Mouse (Mus musculus) kidney, postnatal 36 days (tissue): ENCODE measurements around the gene BC024978.

Experiments
- DNase-seq, 2 experiments: peaks; one replicate each; pipeline ENCODE4 v3.0.0; 2021 to 2022; ENCODE audit warnings: mixed read lengths in 2 of 2

Gene BC024978

GRCm38 (mm10) chr7:27227276-27227675 is 31.7 kb downstream of the BC024978 start:
- DNase-seq: no peak

- DNase-seq: peak in 1 of 2 experiments; percentile 17
Observed at GRCm38 (mm10) chr7:27227676-27228075, 32.1 kb downstream of the BC024978 start.

- peak; percentile 94 to 95 for DNase-seq
Observed at GRCm38 (mm10) chr7:27228281-27228821, 32.8 kb downstream of the BC024978 start, which contains the start of gene Itpkc. Itpkc (minus strand) TSS chr7:27228661.

- DNase-seq: no peak
Observed at GRCm38 (mm10) chr7:27228865-27229264, 33.3 kb downstream of the BC024978 start.

- no peak for DNase-seq
Observed at GRCm38 (mm10) chr7:27230781-27231180, 35.2 kb downstream of the BC024978 start.

GRCm38 (mm10) chr7:27231693-27232331 is 36.2 kb downstream of the BC024978 start:
- DNase-seq: no peak

GRCm38 (mm10) chr7:27232781-27233281 is 37.2 kb downstream of the BC024978 start, which contains the start of gene Coq8b:
Coq8b (plus strand) TSS chr7:27233023.
- peak; percentile 97 for DNase-seq

GRCm38 (mm10) chr7:27233300-27233699 is 37.7 kb downstream of the BC024978 start:
- DNase-seq: no peak

GRCm38 (mm10) chr7:27235726-27236125 is 40.1 kb downstream of the BC024978 start:
- no peak for DNase-seq

GRCm38 (mm10) chr7:27237527-27237926 is 41.9 kb downstream of the BC024978 start:
- DNase-seq: no peak

GRCm38 (mm10) chr7:27238568-27238967 is 43.0 kb downstream of the BC024978 start:
- no peak for DNase-seq

- no peak for DNase-seq
Observed at GRCm38 (mm10) chr7:27243211-27243610, 47.6 kb downstream of the BC024978 start.

- DNase-seq: peak in 1 of 2 experiments; percentile 41
Observed at GRCm38 (mm10) chr7:27244088-27244487, 48.5 kb downstream of the BC024978 start.

GRCm38 (mm10) chr7:27249146-27249545 is 53.6 kb downstream of the BC024978 start:
- peak in 1 of 2 experiments; percentile 62 for DNase-seq

GRCm38 (mm10) chr7:27249928-27250327 is 54.3 kb downstream of the BC024978 start:
- no peak for DNase-seq

GRCm38 (mm10) chr7:27251946-27252345 is 56.4 kb downstream of the BC024978 start:
- DNase-seq: no peak

GRCm38 (mm10) chr7:27255721-27256120 is 60.1 kb downstream of the BC024978 start:
- DNase-seq: peak; percentile 61 to 80

GRCm38 (mm10) chr7:27257046-27257851 is 61.7 kb downstream of the BC024978 start:
- peak; percentile 48 to 74 for DNase-seq

GRCm38 (mm10) chr7:27257852-27258204 is 62.2 kb downstream of the BC024978 start:
- no peak for DNase-seq

GRCm38 (mm10) chr7:27258205-27258899 is 62.8 kb downstream of the BC024978 start, which contains the start of gene Numbl:
Numbl (plus strand) TSS chr7:27258433.
- peak; percentile 94 to 97 for DNase-seq

GRCm38 (mm10) chr7:27259271-27259721 is 63.7 kb downstream of the BC024978 start:
- DNase-seq: no peak

- DNase-seq: no peak
Observed at GRCm38 (mm10) chr7:27259771-27260170, 64.2 kb downstream of the BC024978 start.
